Mouse (Mus musculus): Measurements from ENCODE around the gene Moxd1. TPM values are rescaled to one million over a fixed set of nuclear protein-coding genes. Genes with fewer than 3 reads are reported as not detected.

Gene Moxd1
- total and polyA plus RNA-seq, 2 experiments from 2014 or later, result 1.5 to 3.2 TPM

DNA sequence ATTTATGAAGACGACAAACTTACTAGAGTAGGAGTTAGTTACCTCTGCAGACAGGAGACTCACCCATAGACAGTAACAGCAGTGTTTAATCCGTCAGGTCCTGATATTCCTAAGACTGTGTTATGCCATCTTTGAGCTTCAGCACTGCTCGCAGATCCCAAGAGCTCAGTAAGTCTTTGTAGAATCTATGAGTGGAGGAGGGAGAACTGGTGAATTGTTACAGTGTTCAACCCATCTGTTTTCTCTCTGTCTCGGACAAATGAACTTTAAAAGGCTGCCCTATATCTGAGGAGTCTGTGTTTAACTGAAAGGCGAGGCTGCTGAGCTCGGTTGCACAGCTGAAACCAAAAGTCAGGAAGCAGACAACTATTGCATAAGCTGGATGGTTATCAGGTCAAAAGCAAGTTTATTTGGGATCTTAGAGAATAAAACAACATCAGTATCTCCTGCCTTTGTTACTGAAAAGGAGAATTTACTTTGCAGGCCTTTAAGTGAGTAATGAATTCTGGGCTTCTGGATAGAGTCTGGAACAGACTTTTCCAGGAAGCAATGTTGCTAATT, 47.8 kb downstream of the Moxd1 start:
- DNase-seq (ENCODE audit: low spot score), result no peak
- 59% methylated on average over 6 of the region's 6 CpGs for WGBS
- Histone ChIP-seq H3K4me2 (ENCODE audit: low read depth, low read length) (no peak overlapping the region), H3K36me3 (replicated peaks; ENCODE audit: control insufficient read depth, insufficient read depth, low read length) (no peaks in the 10 kb centered on the region), H3K4me3 (ENCODE audit: low read depth, low read length) (no peak overlapping the region), H3K9ac (replicated peaks; ENCODE audit: low read depth, low read length) (no peak overlapping the region), H3K9me3 (replicated peaks; ENCODE audit: control insufficient read depth, low read length) (no peaks in the 10 kb centered on the region), H3K27me3 (ENCODE audit: control insufficient read depth, insufficient read depth, low read length) (no peaks in the 10 kb centered on the region), H3K4me1 (ENCODE audit: control insufficient read depth, insufficient read depth) (no peaks in the 10 kb centered on the region), H3K27ac (ENCODE audit: low read depth) (peak overlapping the region; percentile 34; the same call in 1 of the 2 replicates)
- no peak for ATAC-seq (ENCODE audit: insufficient read depth, low read depth)
- TF ChIP-seq CTCF (IDR thresholded peaks at IDR 0.05; ENCODE audit: low read depth), result no peak

DNA sequence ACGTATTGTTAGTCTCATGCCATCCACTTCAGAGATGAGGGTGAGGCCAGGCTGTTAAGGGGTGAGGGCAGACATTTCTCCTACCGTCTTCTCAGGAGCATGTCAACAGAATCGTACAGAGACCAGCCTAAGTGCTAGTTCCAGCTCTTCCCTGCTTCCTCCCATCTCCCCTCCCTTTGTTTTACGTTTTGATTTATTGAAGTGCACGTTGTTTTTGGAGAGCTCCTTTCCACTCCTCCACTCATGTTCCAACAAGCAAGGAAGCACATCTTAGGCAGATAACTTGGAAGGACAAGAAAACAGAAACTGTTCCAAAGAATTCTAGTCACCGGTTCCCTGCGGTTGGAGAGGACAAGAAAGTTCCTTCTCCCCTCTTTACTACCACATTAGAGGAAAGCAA, 52.9 kb downstream of the Moxd1 start:
- WGBS, result 43% methylated on average over 7 of the region's 7 CpGs
- no peak overlapping the region for H3K4me3 ChIP-seq (ENCODE audit: low read depth, low read length)
- TF ChIP-seq EP300 (IDR thresholded peaks at IDR 0.05; ENCODE audit: low read depth) (no peak), CTCF (IDR thresholded peaks at IDR 0.05; ENCODE audit: low read depth) (no peak)
- H3K36me3 ChIP-seq (replicated peaks; ENCODE audit: control insufficient read depth, insufficient read depth, low read length), result no peaks in the 10 kb centered on the region
- H3K4me2 ChIP-seq (ENCODE audit: low read depth, low read length), result no peak overlapping the region
- no peak overlapping the region for H3K27ac ChIP-seq (ENCODE audit: low read depth)
- H3K9me3 ChIP-seq (replicated peaks; ENCODE audit: control insufficient read depth, low read length), result no peaks in the 10 kb centered on the region
- H3K4me1 ChIP-seq (ENCODE audit: control insufficient read depth, insufficient read depth), result no peaks in the 10 kb centered on the region
- ATAC-seq (ENCODE audit: insufficient read depth, low read depth), result no peak
- H3K27me3 ChIP-seq (ENCODE audit: control insufficient read depth, insufficient read depth, low read length), result no peaks in the 10 kb centered on the region
- DNase-seq (ENCODE audit: low spot score), result no peak
- H3K9ac ChIP-seq (replicated peaks; ENCODE audit: low read depth, low read length), result no peak overlapping the region

DNA sequence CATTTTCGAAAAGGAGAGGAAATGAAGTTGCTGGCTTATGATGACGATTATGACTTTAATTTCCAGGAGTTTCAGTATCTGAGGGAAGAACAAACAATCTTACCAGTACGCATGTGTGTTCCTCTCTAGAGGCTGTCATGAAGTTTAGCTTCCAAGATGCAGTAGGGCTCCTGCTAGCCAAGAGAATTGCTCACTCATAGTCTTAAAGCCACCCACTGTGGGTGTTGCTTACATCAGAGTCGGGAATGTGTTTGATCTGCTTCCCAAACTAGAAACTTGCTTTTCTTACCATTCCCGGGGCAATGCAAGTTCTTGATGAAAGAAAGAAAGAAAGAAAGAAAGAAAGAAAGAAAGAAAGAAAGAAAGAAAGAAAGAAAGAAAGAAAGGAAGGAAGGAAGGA, 59.3 kb downstream of the Moxd1 start:
- DNase-seq (ENCODE audit: low spot score), result no peak
- no peaks in the 10 kb centered on the region for H3K27me3 ChIP-seq (ENCODE audit: control insufficient read depth, insufficient read depth, low read length)
- TF ChIP-seq EP300 (IDR thresholded peaks at IDR 0.05; ENCODE audit: low read depth), result no peak
- TF ChIP-seq CTCF (IDR thresholded peaks at IDR 0.05; ENCODE audit: low read depth), result no peak
- no peak overlapping the region for H3K4me3 ChIP-seq (ENCODE audit: low read depth, low read length)
- H3K4me1 ChIP-seq (ENCODE audit: control insufficient read depth, insufficient read depth), result no peaks in the 10 kb centered on the region
- no peaks in the 10 kb centered on the region for H3K36me3 ChIP-seq (replicated peaks; ENCODE audit: control insufficient read depth, insufficient read depth, low read length)
- H3K4me2 ChIP-seq (ENCODE audit: low read depth, low read length), result no peak overlapping the region
- no peak for ATAC-seq (ENCODE audit: insufficient read depth, low read depth)
- no peak overlapping the region for H3K27ac ChIP-seq (ENCODE audit: low read depth)
- H3K9me3 ChIP-seq (replicated peaks; ENCODE audit: control insufficient read depth, low read length), result no peaks in the 10 kb centered on the region
- WGBS, result 48% methylated on average over 5 of the region's 5 CpGs
- H3K9ac ChIP-seq (replicated peaks; ENCODE audit: low read depth, low read length), result no peak overlapping the region

DNA sequence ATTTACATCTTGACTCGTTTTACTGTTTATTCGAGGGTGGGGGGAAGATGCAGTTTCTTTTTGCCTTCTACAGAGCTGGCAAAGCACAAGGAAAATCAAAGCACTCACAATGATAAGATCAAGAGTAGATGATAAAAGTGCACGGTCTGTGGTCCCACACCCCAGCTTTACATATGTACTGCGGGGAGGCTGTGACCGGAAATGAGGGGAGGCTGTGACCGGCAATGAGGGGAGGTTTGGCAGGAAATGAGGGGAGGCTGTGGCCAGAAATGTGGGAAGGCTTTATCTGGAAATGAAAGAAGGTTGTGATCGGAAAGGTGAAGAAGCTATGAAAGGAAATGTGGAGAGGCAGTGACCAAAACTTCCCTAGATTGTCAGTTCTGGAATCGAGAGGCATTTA, 68.3 kb downstream of the Moxd1 start:
- no peaks in the 10 kb centered on the region for H3K9me3 ChIP-seq (replicated peaks; ENCODE audit: control insufficient read depth, low read length)
- no peaks in the 10 kb centered on the region for H3K27me3 ChIP-seq (ENCODE audit: control insufficient read depth, insufficient read depth, low read length)
- H3K36me3 ChIP-seq (replicated peaks; ENCODE audit: control insufficient read depth, insufficient read depth, low read length), result no peaks in the 10 kb centered on the region
- no peak overlapping the region for H3K27ac ChIP-seq (ENCODE audit: low read depth)
- ATAC-seq (ENCODE audit: insufficient read depth, low read depth), result no peak
- H3K4me1 ChIP-seq (ENCODE audit: control insufficient read depth, insufficient read depth), result no peaks in the 10 kb centered on the region
- no peak overlapping the region for H3K4me3 ChIP-seq (ENCODE audit: low read depth, low read length)
- H3K4me2 ChIP-seq (ENCODE audit: low read depth, low read length), result no peak overlapping the region
- no peak for TF ChIP-seq CTCF (IDR thresholded peaks at IDR 0.05; ENCODE audit: low read depth)
- TF ChIP-seq EP300 (IDR thresholded peaks at IDR 0.05; ENCODE audit: low read depth), result no peak
- WGBS, result 40% methylated on average over 8 of the region's 8 CpGs
- DNase-seq (ENCODE audit: low spot score), result no peak
- H3K9ac ChIP-seq (replicated peaks; ENCODE audit: low read depth, low read length), result no peak overlapping the region

DNA sequence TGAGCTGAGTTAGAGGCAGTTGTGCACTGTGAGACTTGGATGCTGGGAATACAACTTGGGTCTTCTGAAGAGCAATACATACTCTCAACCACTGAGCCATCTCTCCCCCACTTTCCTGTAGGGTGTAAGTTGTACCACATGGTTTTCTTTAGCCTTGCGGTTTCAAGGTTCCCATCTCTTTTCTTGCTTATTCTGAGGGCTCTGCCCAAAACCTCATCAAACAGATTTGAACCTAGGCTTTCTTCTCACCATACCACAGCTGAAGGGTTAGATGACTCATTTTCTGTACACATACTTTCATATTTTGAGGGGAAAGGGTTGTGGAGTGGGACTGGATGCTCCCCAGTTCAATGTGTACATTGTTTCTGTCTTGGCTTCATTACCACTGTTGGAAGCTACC, 69.4 kb downstream of the Moxd1 start:
- no peaks in the 10 kb centered on the region for H3K4me1 ChIP-seq (ENCODE audit: control insufficient read depth, insufficient read depth)
- DNase-seq (ENCODE audit: low spot score) (no peak), ATAC-seq (ENCODE audit: insufficient read depth, low read depth) (no peak)
- no peaks in the 10 kb centered on the region for H3K27me3 ChIP-seq (ENCODE audit: control insufficient read depth, insufficient read depth, low read length)
- no peak overlapping the region for H3K27ac ChIP-seq (ENCODE audit: low read depth)
- TF ChIP-seq EP300 (IDR thresholded peaks at IDR 0.05; ENCODE audit: low read depth), result no peak
- no peaks in the 10 kb centered on the region for H3K9me3 ChIP-seq (replicated peaks; ENCODE audit: control insufficient read depth, low read length)
- H3K9ac ChIP-seq (replicated peaks; ENCODE audit: low read depth, low read length), result no peak overlapping the region
- no peak overlapping the region for H3K4me2 ChIP-seq (ENCODE audit: low read depth, low read length)
- H3K36me3 ChIP-seq (replicated peaks; ENCODE audit: control insufficient read depth, insufficient read depth, low read length), result no peaks in the 10 kb centered on the region
- WGBS, result 77% methylated on average over 1 of the region's 1 CpGs
- no peak overlapping the region for H3K4me3 ChIP-seq (ENCODE audit: low read depth, low read length)

DNA sequence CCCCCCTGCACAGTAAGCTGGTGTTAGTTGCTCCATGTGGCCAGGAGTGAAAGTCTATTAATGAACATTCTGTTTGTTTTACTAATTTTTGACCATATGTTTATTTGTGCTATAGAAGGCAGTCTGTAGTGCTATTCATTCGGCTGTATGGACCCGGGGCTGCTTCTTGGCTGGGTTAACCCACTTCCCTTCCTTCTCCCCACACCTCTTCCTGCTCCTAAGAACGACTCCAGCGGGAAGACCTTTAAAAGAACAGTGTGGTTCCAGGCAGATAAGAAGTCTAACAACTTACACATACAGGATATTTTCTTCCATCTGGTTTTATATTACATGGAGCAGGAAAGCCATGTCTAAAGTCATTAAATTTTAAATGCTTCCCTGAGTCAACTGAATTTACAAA, 73.3 kb downstream of the Moxd1 start:
- 28% methylated on average over 4 of the region's 4 CpGs for WGBS
- H3K27me3 ChIP-seq (ENCODE audit: control insufficient read depth, insufficient read depth, low read length), result no peaks in the 10 kb centered on the region
- H3K4me2 ChIP-seq (ENCODE audit: low read depth, low read length), result no peak overlapping the region
- H3K4me3 ChIP-seq (ENCODE audit: low read depth, low read length), result no peak overlapping the region
- no peak overlapping the region for H3K9ac ChIP-seq (replicated peaks; ENCODE audit: low read depth, low read length)
- no peaks in the 10 kb centered on the region for H3K4me1 ChIP-seq (ENCODE audit: control insufficient read depth, insufficient read depth)
- peak overlapping the region; percentile 61 for H3K27ac ChIP-seq (ENCODE audit: low read depth)
- no peak for TF ChIP-seq CTCF (IDR thresholded peaks at IDR 0.05; ENCODE audit: low read depth)
- no peak for TF ChIP-seq EP300 (IDR thresholded peaks at IDR 0.05; ENCODE audit: low read depth)
- no peaks in the 10 kb centered on the region for H3K9me3 ChIP-seq (replicated peaks; ENCODE audit: control insufficient read depth, low read length)
- peak; percentile 13 for DNase-seq (ENCODE audit: low spot score)
- ATAC-seq (ENCODE audit: insufficient read depth, low read depth), result peak; percentile 58
- H3K36me3 ChIP-seq (replicated peaks; ENCODE audit: control insufficient read depth, insufficient read depth, low read length), result no peaks in the 10 kb centered on the region

Data from heart, postnatal 0 days (tissue).